Comparison of ENCODE assay signal across 10 mouse cellular contexts in genomic region chr7:144862126-144862525, GRCm38 (mm10). TPM values are rescaled to one million over a fixed set of nuclear protein-coding genes. Genes with fewer than 3 reads are reported as not detected.
DNase-seq lines count a peak whose midpoint lies in the region; ATAC-seq and TF ChIP-seq lines count a peak whose summit lies in the region.
"Had no signal": no experiment of that assay in that cellular context is flagged by ENCODE, and none has a peak within 500 bp of the region (broad histone marks: within the 10 kb centered on the region; RNA-seq: fewer than 3 reads in every experiment).

No protein-coding gene starts in this region.

- no peak overlapping the region for H3K27ac ChIP-seq in left cerebral cortex, adult 2 months
- H3K27ac ChIP-seq in embryonic facial prominence, embryonic 10.5 days (replicated peaks) = no peak overlapping the region
- H3K27ac ChIP-seq in hindbrain, postnatal 0 days = no peak overlapping the region
- no peak overlapping the region for H3K27ac ChIP-seq in neural tube, embryonic 11.5 days (ENCODE audit: low read depth, low read length)

- no peak overlapping the region for H3K9ac ChIP-seq in hindbrain, postnatal 0 days (replicated peaks; ENCODE audit: low read length)
- no peak overlapping the region for H3K9ac ChIP-seq in neural tube, embryonic 11.5 days (ENCODE audit: low read length)

- ATAC-seq in hindbrain, postnatal 0 days = no peak
- no peak for ATAC-seq in neural tube, embryonic 11.5 days (ENCODE audit: insufficient read depth, low FRiP score, low TSS enrichment)
- ATAC-seq: Patski had no signal

- no peaks in the 10 kb centered on the region for H3K36me3 ChIP-seq in embryonic facial prominence, embryonic 10.5 days (replicated peaks)
- H3K36me3 ChIP-seq in hindbrain, postnatal 0 days (ENCODE audit: insufficient read depth, low read length) = no peaks in the 10 kb centered on the region
- H3K36me3 ChIP-seq in neural tube, embryonic 11.5 days (ENCODE audit: control insufficient read depth, insufficient read depth, low read length) = no peaks in the 10 kb centered on the region

- H3K27me3 ChIP-seq in embryonic facial prominence, embryonic 10.5 days (replicated peaks; ENCODE audit: low read depth, poor library complexity, severe bottlenecking) = peaks cover 93% of the 10 kb centered on the region
- H3K27me3 ChIP-seq in hindbrain, postnatal 0 days (ENCODE audit: insufficient read depth, low read length) = peaks cover 51% of the 10 kb centered on the region
- H3K27me3 ChIP-seq in neural tube, embryonic 11.5 days (ENCODE audit: control insufficient read depth, insufficient read depth, low read length) = peaks cover 62% of the 10 kb centered on the region

- under 1% methylated on average over 15 of the region's 15 CpGs for WGBS in embryonic facial prominence, embryonic 10.5 days
- WGBS in hindbrain, postnatal 0 days = 2% methylated on average over 15 of the region's 15 CpGs
- 3% methylated on average over 15 of the region's 15 CpGs for WGBS in neural tube, embryonic 11.5 days

- H3K9me3 ChIP-seq in embryonic facial prominence, embryonic 10.5 days = no peaks in the 10 kb centered on the region
- H3K9me3 ChIP-seq in hindbrain, postnatal 0 days (ENCODE audit: low read length) = no peaks in the 10 kb centered on the region
- H3K9me3 ChIP-seq in neural tube, embryonic 11.5 days (ENCODE audit: control insufficient read depth, low read length) = no peaks in the 10 kb centered on the region

- TF ChIP-seq CTCF in left cerebral cortex, adult 2 months (IDR thresholded peaks at IDR 0.05) = no peak
- TF ChIP-seq CTCF in hindbrain, postnatal 0 days (IDR thresholded peaks at IDR 0.05; ENCODE audit: low read depth) = no peak

- peak overlapping the region; percentile 18 for H3K4me2 ChIP-seq in hindbrain, postnatal 0 days (ENCODE audit: low read depth, low read length)
- no peak overlapping the region for H3K4me2 ChIP-seq in neural tube, embryonic 11.5 days (ENCODE audit: low read depth)

- intact Hi-C loops in left cerebral cortex, postnatal 4 days (cut with DNase I) = no loop called here
- intact Hi-C loops in left cerebral cortex, adult 2 months (cut with DNase I) = no loop called here
- intact Hi-C loops in left cerebral cortex, postnatal 36 days (cut with DNase I) = no loop called here

- DNase-seq in left cerebral cortex, postnatal 4 days = peak; percentile 51
- DNase-seq in left cerebral cortex, adult 2 months (ENCODE audit: extremely low spot score in 1 of 2, low spot score in 2 of 2) = no peak
- peak; percentile 38 for DNase-seq in embryonic facial prominence, embryonic 10.5 days (ENCODE audit: low spot score)
- DNase-seq in hindbrain, postnatal 0 days (ENCODE audit: low spot score) = peak; percentile 20
- DNase-seq in neural tube, embryonic 11.5 days (ENCODE audit: low spot score) = peak; percentile 23
- DNase-seq in right cerebral cortex, postnatal 4 days = no peak
- DNase-seq in left cerebral cortex, postnatal 36 days (ENCODE audit: low spot score in 2 of 2) = no peak
- DNase-seq: liver had no signal

- H3K4me1 ChIP-seq in embryonic facial prominence, embryonic 10.5 days = peaks cover 17% of the 10 kb centered on the region
- H3K4me1 ChIP-seq in hindbrain, postnatal 0 days (ENCODE audit: insufficient read depth, low read length) = peaks cover 3% of the 10 kb centered on the region; the same call in 1 of the 2 replicates
- H3K4me1 ChIP-seq in neural tube, embryonic 11.5 days (ENCODE audit: control insufficient read depth, insufficient read depth, low read length) = no peaks in the 10 kb centered on the region; the same call in 1 of the 2 replicates

- H3K4me3 ChIP-seq in left cerebral cortex, adult 2 months = no peak overlapping the region
- peak overlapping the region; percentile 46 for H3K4me3 ChIP-seq in embryonic facial prominence, embryonic 10.5 days
- H3K4me3 ChIP-seq in hindbrain, postnatal 0 days (ENCODE audit: low read length) = peak overlapping the region; percentile 22; the same call in 1 of the 2 replicates
- no peak overlapping the region for H3K4me3 ChIP-seq in neural tube, embryonic 11.5 days (ENCODE audit: low read depth, low read length)

RNA-seq across cellular contexts. Expression of gene Fgf4, which starts 15.0 kb away (rescaled TPM):
- total RNA-seq in left cerebral cortex, postnatal 4 days (2021) = not detected
- total RNA-seq in left cerebral cortex, adult 2 months (2021) = not detected
- polyA plus RNA-seq in embryonic facial prominence, embryonic 10.5 days (2016; fragmentation: Nextera tagmentation; extraction: Ambion mirVana) = 0.16 TPM in 1 of 2 replicates, not detected in the other
- total RNA-seq in hindbrain, postnatal 0 days (2014; rRNA removed) = not detected in 2 replicates
- polyA plus RNA-seq in hindbrain, postnatal 0 days (2015; fragmentation: Nextera tagmentation; extraction: Ambion mirVana) = not detected in 2 replicates
- polyA plus RNA-seq in neural tube, embryonic 11.5 days (2014; fragmentation: Nextera tagmentation; extraction: Ambion mirVana) = 0.74 and 1.3 TPM in 2 replicates
- total RNA-seq in left cerebral cortex, postnatal 36 days (2021) = not detected
- polyA plus RNA-seq: cortical plate, adult 2 months; Patski had no signal

RNA-seq across cellular contexts. Expression of gene Fgf3, which starts 24.2 kb away (rescaled TPM):
- total RNA-seq in left cerebral cortex, postnatal 4 days (2021) = under 1 TPM; 0.44 to 0.72 TPM
- 1 to 10 TPM in 1 of 2 experiments, under 1 TPM in 1; 0.48 to 1.3 TPM for total RNA-seq in left cerebral cortex, adult 2 months (2021)
- polyA plus RNA-seq in embryonic facial prominence, embryonic 10.5 days (2016; fragmentation: Nextera tagmentation; extraction: Ambion mirVana) = 0.96 and 1.3 TPM in 2 replicates
- total RNA-seq in hindbrain, postnatal 0 days (2014; rRNA removed) = 30.0 and 34.4 TPM in 2 replicates
- 9.9 and 11.5 TPM in 2 replicates for polyA plus RNA-seq in hindbrain, postnatal 0 days (2015; fragmentation: Nextera tagmentation; extraction: Ambion mirVana)
- 0.57 and 0.98 TPM in 2 replicates for polyA plus RNA-seq in neural tube, embryonic 11.5 days (2014; fragmentation: Nextera tagmentation; extraction: Ambion mirVana)
- total RNA-seq in left cerebral cortex, postnatal 36 days (2021) = under 1 TPM; 0.49 to 0.77 TPM
- polyA plus RNA-seq: Patski had no signal

RNA-seq across cellular contexts. Expression of gene Fgf15, which starts 34.2 kb away (rescaled TPM):
- under 1 TPM; 0.26 to 0.62 TPM for total RNA-seq in left cerebral cortex, postnatal 4 days (2021)
- not detected for total RNA-seq in left cerebral cortex, adult 2 months (2021)
- 17.5 and 19.7 TPM in 2 replicates for polyA plus RNA-seq in embryonic facial prominence, embryonic 10.5 days (2016; fragmentation: Nextera tagmentation; extraction: Ambion mirVana)
- total RNA-seq in hindbrain, postnatal 0 days (2014; rRNA removed) = 9.9 and 11.3 TPM in 2 replicates
- 9.1 and 9.4 TPM in 2 replicates for polyA plus RNA-seq in hindbrain, postnatal 0 days (2015; fragmentation: Nextera tagmentation; extraction: Ambion mirVana)
- 48.6 and 53.3 TPM in 2 replicates for polyA plus RNA-seq in neural tube, embryonic 11.5 days (2014; fragmentation: Nextera tagmentation; extraction: Ambion mirVana)
- total RNA-seq in left cerebral cortex, postnatal 36 days (2021) = not detected
- polyA plus RNA-seq: cortical plate, adult 2 months had no signal

RNA-seq across cellular contexts. Expression of gene LTO1, which starts 52.8 kb away (rescaled TPM):
- total RNA-seq in left cerebral cortex, postnatal 4 days (2021) = 10 to 100 TPM; 33.5 to 36.0 TPM
- 10 to 100 TPM; 26.4 to 27.8 TPM for total RNA-seq in left cerebral cortex, adult 2 months (2021)
- polyA plus RNA-seq in embryonic facial prominence, embryonic 10.5 days (2016; fragmentation: Nextera tagmentation; extraction: Ambion mirVana) = 25.4 and 26.0 TPM in 2 replicates
- 22.6 and 25.9 TPM in 2 replicates for total RNA-seq in hindbrain, postnatal 0 days (2014; rRNA removed)
- 19.3 and 22.4 TPM in 2 replicates for polyA plus RNA-seq in hindbrain, postnatal 0 days (2015; fragmentation: Nextera tagmentation; extraction: Ambion mirVana)
- 28.1 and 29.1 TPM in 2 replicates for polyA plus RNA-seq in neural tube, embryonic 11.5 days (2014; fragmentation: Nextera tagmentation; extraction: Ambion mirVana)
- 10 to 100 TPM; 23.7 to 32.4 TPM for total RNA-seq in left cerebral cortex, postnatal 36 days (2021)

Comparison
In these comparisons a context has a peak if more than half of its experiments do, and no peak if none do; other contexts are left out.
1. DNase-seq: peak in left cerebral cortex, postnatal 4 days (single experiment), embryonic facial prominence, embryonic 10.5 days (single experiment), hindbrain, postnatal 0 days (single experiment) and neural tube, embryonic 11.5 days (single experiment); none in left cerebral cortex, adult 2 months (0 of 2), right cerebral cortex, postnatal 4 days (single experiment) and left cerebral cortex, postnatal 36 days (0 of 2).
2. H3K4me3 ChIP-seq: peak in embryonic facial prominence, embryonic 10.5 days (single experiment) and hindbrain, postnatal 0 days (single experiment); none in left cerebral cortex, adult 2 months (single experiment) and neural tube, embryonic 11.5 days (single experiment).
3. RNA of gene Fgf3, which starts 24.2 kb away (total RNA-seq): 30.0 to 34.4 TPM in hindbrain, postnatal 0 days; 0.48 to 1.3 TPM in left cerebral cortex, adult 2 months, 0.49 to 0.77 TPM in left cerebral cortex, postnatal 36 days and 0.44 to 0.72 TPM in left cerebral cortex, postnatal 4 days; every median in the first group is over 10 times any median in the second.